Mouse (Mus musculus) ES-Bruce4 (cell line): Measurements from ENCODE around the gene Ugdh.

ENCODE experiments used
- CTCF ChIP-seq: IDR thresholded peaks from one replicate; pipeline ENCODE4 v1.8.1; 2011; ENCODE audit warnings: low read depth, low read length
- EP300 ChIP-seq: IDR thresholded peaks from 2 replicates; pipeline ENCODE4 v1.6.1; 2011; ENCODE audit warnings: low read depth, low read length; ENCODE audit not compliant: insufficient read depth
- POLR2A ChIP-seq: IDR thresholded peaks from one replicate; pipeline ENCODE4 v1.8.1; 2011; ENCODE audit warnings: low read length; ENCODE audit not compliant: insufficient read depth

DNA sequence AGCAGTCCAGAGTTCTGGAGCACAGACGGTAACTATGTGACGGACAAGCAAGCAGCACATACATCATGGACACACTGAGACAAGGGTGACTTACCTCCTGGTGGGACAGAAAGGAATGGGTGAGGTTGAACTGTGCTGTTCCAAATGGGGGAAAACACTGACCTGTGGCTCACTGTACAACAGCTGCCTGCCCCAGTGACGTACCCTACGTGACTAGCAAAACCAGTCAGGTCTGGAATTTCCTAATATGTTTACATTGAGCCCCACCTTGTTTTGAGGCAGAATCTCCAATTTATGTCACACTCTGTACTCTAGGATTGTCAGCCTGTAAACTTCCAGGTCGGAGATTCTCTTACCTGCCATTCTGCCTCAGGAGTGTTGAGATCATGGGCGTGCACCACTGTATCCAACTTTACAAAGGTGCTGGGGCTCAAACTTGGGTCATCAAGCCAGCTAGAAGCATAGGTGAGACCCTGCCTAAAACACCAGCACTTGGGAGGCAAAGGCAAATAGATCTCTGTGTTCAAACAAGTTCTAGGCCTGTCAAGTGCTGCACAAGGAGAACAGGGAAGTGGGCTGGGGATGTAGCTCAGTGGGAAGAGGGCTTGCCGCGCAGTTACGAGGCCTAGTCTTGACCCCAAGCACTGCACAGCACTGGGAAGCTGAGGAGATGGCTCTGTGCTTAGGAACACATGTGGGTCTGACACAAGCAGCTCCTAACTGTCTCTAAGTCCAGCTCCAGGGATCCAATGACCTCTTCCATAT lies 44.1 kb upstream of the Ugdh start:
- no peak for TF ChIP-seq CTCF
- TF ChIP-seq EP300: no peak
- no peak for TF ChIP-seq POLR2A
